Mouse (Mus musculus) midbrain, postnatal 0 days (tissue): ENCODE data around the gene Susd1. TPM values are rescaled to one million over a fixed set of nuclear protein-coding genes. Genes with fewer than 3 reads are reported as not detected.

Experiments
- ATAC-seq: fragments of 200-750 bp; cut with Nextera tagmentation; 2 replicates; pipeline ENCODE4 v1.8.0; 2017; ENCODE audit warnings: moderate number of reproducible peaks, mild to moderate bottlenecking, moderate TSS enrichment, moderate library complexity; ENCODE audit not compliant: low FRiP score
- DNase-seq: peaks from one replicate; pipeline ENCODE4 v3.0.0-alpha.2; 2015; ENCODE audit warnings: low spot score
- H3K27ac ChIP-seq: fragments of 300-500 bp; sonication (generic); 2 replicates; pipeline ENCODE4 v1.5.1; 2014; ENCODE audit warnings: low read depth, mild to moderate bottlenecking, low read length, mixed read lengths
- H3K27me3 ChIP-seq: fragments of 300-500 bp; sonication (generic); 2 replicates; pipeline ENCODE4 v1.6.1; 2014; ENCODE audit warnings: low read length, control low read depth, mixed read lengths; ENCODE audit not compliant: insufficient read depth
- H3K36me3 ChIP-seq: fragments of 300-500 bp; sonication (generic); 2 replicates; pipeline ENCODE4 v1.6.1; 2014; ENCODE audit warnings: low read length, control low read depth, mixed read lengths; ENCODE audit not compliant: insufficient read depth
- H3K4me1 ChIP-seq: fragments of 300-500 bp; sonication (generic); 2 replicates; pipeline ENCODE4 v1.6.1; 2014; ENCODE audit warnings: mild to moderate bottlenecking, control low read depth, antibody characterized with exemption, low read length, mixed read lengths; ENCODE audit not compliant: insufficient read depth
- H3K4me2 ChIP-seq: fragments of 300-500 bp; sonication (generic); 2 replicates; pipeline ENCODE4 v1.6.1; 2014; ENCODE audit warnings: low read depth, mild to moderate bottlenecking, low read length, mixed read lengths; ENCODE audit not compliant: poor library complexity, severe bottlenecking
- H3K4me3 ChIP-seq: fragments of 300-500 bp; sonication (generic); 2 replicates; pipeline ENCODE4 v1.5.1; 2014; ENCODE audit warnings: low read depth, mild to moderate bottlenecking, low read length, moderate library complexity
- H3K9ac ChIP-seq: fragments of 300-500 bp; sonication (generic); replicated peaks from 2 replicates; pipeline ENCODE4 v1.6.1; 2014; ENCODE audit warnings: mild to moderate bottlenecking, low read length, moderate library complexity, mixed read lengths; ENCODE audit not compliant: poor library complexity, severe bottlenecking
- H3K9me3 ChIP-seq: fragments of 300-500 bp; sonication (generic); 2 replicates; pipeline ENCODE4 v1.6.1; 2016; ENCODE audit warnings: low read length, control low read depth
- CTCF ChIP-seq: IDR thresholded peaks from 2 replicates; pipeline ENCODE4 v1.5.1; 2016; ENCODE audit warnings: antibody characterized with exemption, mild to moderate bottlenecking
- WGBS: fragments of 180-500 bp; shearing (Covaris S2); extraction: QIAGEN DNeasy Blood & Tissue Kit; methylation state at CpG from one replicate; pipeline ENCODE4 v1.1.7; 2014; 5-methylcytosine and 5-hydroxymethylcytosine counted together
- polyA plus RNA-seq: library from polyadenylated mRNA; unstranded; fragments of >200 nt; fragmentation: Nextera tagmentation; extraction: Ambion mirVana; gene quantifications from 2 replicates; pipeline ENCODE4 v1.2.1, GENCODE M21; 2015
- total RNA-seq: library from RNA; depleted of rRNA; stranded (reverse); fragments of >200 nt; gene quantifications from 2 replicates; pipeline ENCODE4 v1.2.3, GENCODE M21; 2014

Susd1 gene
- total and polyA plus RNA-seq, 2 experiments from 2014 or later = 2.0 to 8.9 TPM

- Histone ChIP-seq H3K9me3 (no peaks in the 10 kb centered on the region), H3K9ac (no peak overlapping the region), H3K4me1 (peaks cover 4% of the 10 kb centered on the region; the same call in 1 of the 2 replicates), H3K27me3 (no peaks in the 10 kb centered on the region), H3K4me3 (no peak overlapping the region), H3K4me2 (no peak overlapping the region), H3K36me3 (no peaks in the 10 kb centered on the region), H3K27ac (no peak overlapping the region)
- DNase-seq (no peak), ATAC-seq (no peak)
- WGBS = 31% methylated on average over 7 of the region's 7 CpGs
- TF ChIP-seq CTCF = no peak
These were observed 103.3 kb downstream of the Susd1 start for GRCm38 (mm10) chr4:59335101-59335500.

- Histone ChIP-seq H3K9ac (no peak overlapping the region), H3K27me3 (no peaks in the 10 kb centered on the region), H3K36me3 (no peaks in the 10 kb centered on the region), H3K27ac (no peak overlapping the region), H3K4me1 (peaks cover 4% of the 10 kb centered on the region; the same call in 1 of the 2 replicates), H3K4me2 (no peak overlapping the region), H3K4me3 (no peak overlapping the region), H3K9me3 (no peaks in the 10 kb centered on the region)
- ATAC-seq = no peak
- TF ChIP-seq CTCF = no peak
- no peak for DNase-seq
- 91% methylated on average over 4 of the region's 4 CpGs for WGBS
These were observed 104.2 kb downstream of the Susd1 start for GRCm38 (mm10) chr4:59334236-59334635.

DNA sequence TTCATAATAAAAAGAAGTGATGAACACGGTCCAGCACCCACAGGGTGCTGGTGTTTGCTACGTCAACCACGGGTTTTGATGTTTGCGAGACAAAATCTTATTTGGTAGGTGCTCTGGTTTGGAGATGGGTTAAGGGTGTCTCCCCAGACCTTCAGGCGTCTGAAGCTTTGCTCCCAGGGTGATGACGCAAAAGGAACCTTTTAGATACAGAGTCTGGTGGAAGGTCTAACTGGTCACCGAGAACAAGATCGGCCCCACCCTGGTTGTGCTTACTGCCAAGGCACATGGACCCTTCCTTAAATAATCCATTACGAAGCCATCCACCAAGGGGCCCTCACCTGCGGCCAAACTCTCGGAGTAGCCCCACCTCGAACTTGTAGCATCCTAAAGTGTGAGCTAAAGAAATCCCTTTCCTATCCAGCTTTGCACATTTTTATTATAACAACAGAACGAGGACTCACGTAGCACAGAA lies 105.0 kb downstream of the Susd1 start:
- no peak overlapping the region for H3K27ac ChIP-seq
- TF ChIP-seq CTCF = no peak
- H3K4me1 ChIP-seq = peaks cover 4% of the 10 kb centered on the region; the same call in 1 of the 2 replicates
- 97% methylated on average over 14 of the region's 14 CpGs for WGBS
- no peaks in the 10 kb centered on the region for H3K9me3 ChIP-seq
- DNase-seq (no peak), ATAC-seq (no peak)
- H3K4me2 ChIP-seq = no peak overlapping the region
- no peak overlapping the region for H3K9ac ChIP-seq
- no peaks in the 10 kb centered on the region for H3K36me3 ChIP-seq
- no peak overlapping the region for H3K4me3 ChIP-seq
- no peaks in the 10 kb centered on the region for H3K27me3 ChIP-seq

DNA sequence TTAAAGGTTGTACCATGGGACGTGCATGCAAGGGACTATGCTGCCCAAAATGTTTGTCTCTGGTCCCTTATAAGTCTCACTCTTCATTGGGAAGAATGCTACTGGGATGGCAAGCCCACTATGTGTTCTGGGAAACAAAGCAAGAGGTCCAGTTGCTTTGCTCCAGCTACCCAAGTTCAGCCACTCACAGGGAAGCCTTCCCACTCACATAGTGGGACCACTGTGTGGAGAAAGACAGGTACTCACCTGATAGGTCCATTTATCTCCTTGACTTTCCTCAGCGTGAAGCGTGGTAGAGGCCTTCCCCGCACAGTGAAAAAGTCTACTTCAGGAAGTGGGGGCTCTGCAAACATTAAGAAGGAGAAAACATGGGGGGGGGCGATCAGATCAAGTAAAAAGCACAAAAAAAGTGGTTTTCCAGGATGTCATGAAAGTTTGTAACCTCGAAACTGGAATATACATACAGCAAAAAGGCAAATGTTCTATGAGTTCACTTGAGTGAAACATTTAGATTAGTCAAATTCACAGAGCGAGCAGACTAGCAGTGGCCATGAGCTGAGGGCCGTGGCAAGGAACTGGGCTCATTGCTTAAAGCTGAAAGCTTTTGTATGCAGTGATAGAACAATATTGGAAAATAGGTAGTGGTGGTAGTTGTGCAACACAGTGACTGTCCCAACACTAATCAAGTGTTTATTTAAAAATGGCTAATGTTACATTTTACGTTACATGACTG lies 105.6 kb downstream of the Susd1 start:
- no peak overlapping the region for H3K27ac ChIP-seq
- no peaks in the 10 kb centered on the region for H3K27me3 ChIP-seq
- H3K36me3 ChIP-seq = no peaks in the 10 kb centered on the region
- no peak overlapping the region for H3K9ac ChIP-seq
- ATAC-seq = no peak
- WGBS = 98% methylated on average over 9 of the region's 9 CpGs
- peaks cover 4% of the 10 kb centered on the region; the same call in 1 of the 2 replicates for H3K4me1 ChIP-seq
- no peak for TF ChIP-seq CTCF
- H3K4me2 ChIP-seq = no peak overlapping the region
- DNase-seq = no peak
- no peaks in the 10 kb centered on the region for H3K9me3 ChIP-seq
- H3K4me3 ChIP-seq = no peak overlapping the region

DNA sequence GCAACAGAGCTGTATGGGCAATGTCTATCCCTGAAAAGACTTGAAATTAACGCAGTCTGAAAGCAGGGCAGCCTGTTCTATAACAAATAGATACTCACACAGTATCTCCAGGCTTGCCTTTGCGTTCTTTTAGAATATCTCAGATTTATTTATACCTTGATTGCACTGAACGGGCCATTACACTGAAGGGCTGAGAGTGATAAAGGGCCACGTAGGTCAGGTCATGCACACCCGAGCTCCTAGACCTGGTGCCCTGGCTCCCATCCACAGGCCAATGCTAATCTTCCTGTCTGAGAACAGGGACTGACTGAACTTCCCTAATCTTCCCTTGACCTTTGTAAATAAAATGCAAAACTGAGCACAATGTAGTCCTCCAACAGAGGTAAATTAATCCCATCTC lies 106.3 kb downstream of the Susd1 start:
- Histone ChIP-seq H3K9me3 (no peaks in the 10 kb centered on the region), H3K9ac (no peak overlapping the region), H3K4me1 (peaks cover 4% of the 10 kb centered on the region; the same call in 1 of the 2 replicates), H3K4me2 (no peak overlapping the region), H3K27ac (no peak overlapping the region), H3K27me3 (no peaks in the 10 kb centered on the region), H3K4me3 (no peak overlapping the region), H3K36me3 (no peaks in the 10 kb centered on the region)
- 69% methylated on average over 5 of the region's 5 CpGs for WGBS
- no peak for DNase-seq
- no peak for ATAC-seq
- TF ChIP-seq CTCF = no peak

DNA sequence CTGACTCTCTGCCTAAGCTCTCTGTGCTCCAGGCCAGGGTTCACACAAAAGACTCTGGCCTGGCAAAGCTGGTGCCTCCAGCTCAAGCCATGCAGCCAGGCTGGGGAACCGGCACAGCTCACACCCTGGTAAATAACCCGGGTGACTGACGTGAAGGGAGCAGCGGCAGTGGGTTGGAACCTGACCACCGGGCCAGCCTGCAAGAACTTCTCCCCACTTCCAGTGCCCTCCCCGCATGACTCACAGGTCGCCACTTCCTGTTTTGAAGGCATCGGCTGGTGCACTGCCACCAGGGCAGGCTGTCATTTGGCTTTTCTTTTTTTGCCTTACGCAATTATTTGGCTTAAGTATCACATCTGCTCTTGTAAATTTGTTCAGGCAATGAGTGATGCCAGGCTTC lies 106.8 kb downstream of the Susd1 start:
- 74% methylated on average over 9 of the region's 9 CpGs for WGBS
- no peaks in the 10 kb centered on the region for H3K27me3 ChIP-seq
- no peak overlapping the region for H3K27ac ChIP-seq
- H3K4me3 ChIP-seq = no peak overlapping the region
- H3K36me3 ChIP-seq = no peaks in the 10 kb centered on the region
- DNase-seq (no peak), ATAC-seq (no peak)
- no peak overlapping the region for H3K4me2 ChIP-seq
- peaks cover 4% of the 10 kb centered on the region; the same call in 1 of the 2 replicates for H3K4me1 ChIP-seq
- no peaks in the 10 kb centered on the region for H3K9me3 ChIP-seq
- TF ChIP-seq CTCF = no peak
- no peak overlapping the region for H3K9ac ChIP-seq
